Mouse (Mus musculus) ES-E14 (cell line): ENCODE data around the gene Ptms.

Source experiments
- CHD2 ChIP-seq: IDR thresholded peaks from 2 replicates; pipeline ENCODE4 v1.6.1; 2014; ENCODE audit warnings: mild to moderate bottlenecking, low read depth, low read length, inconsistent platforms
- HCFC1 ChIP-seq: IDR thresholded peaks from 2 replicates; pipeline ENCODE4 v1.6.1; 2012; ENCODE audit warnings: low read length, inconsistent platforms, borderline replicate concordance; ENCODE audit not compliant: insufficient read depth
- ZNF384 ChIP-seq: IDR thresholded peaks from 2 replicates; pipeline ENCODE4 v1.6.1; 2012; ENCODE audit warnings: low read depth, low read length, inconsistent platforms

DNA sequence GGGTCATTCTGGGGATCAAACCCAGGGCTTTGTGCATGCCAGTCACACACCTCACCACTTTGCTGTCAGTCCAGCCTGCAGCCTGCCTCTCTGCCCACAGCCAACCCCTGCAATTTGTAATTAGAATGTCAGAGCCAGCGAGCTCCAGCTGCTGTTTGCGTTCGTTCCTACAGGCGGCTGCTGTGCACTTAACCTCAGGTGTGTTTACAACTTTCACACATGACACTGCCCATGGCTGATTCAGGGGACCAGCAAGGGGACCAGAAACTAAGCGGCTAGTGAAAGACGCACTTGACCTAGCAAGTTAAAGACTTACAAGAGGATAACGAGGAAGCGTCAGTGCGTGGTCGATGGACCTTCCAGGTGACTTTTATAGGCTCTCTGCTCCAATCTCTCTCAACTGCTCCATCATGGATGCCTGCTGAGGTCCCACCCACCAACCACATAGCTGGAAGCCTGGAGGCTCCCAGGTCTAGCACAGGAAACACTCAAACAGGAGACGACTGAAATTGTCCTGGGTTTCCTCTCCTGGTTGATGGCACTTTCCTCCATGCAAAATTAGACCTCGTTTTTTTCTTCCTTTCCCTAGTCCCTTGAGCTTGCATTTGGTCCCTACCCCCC, 5.4 kb upstream of the Ptms start:
- TF ChIP-seq ZNF384 (no peak), CHD2 (no peak), HCFC1 (no peak)
